Mouse (Mus musculus) T-cell, adult 2 months (primary cell): ENCODE results near the gene Shld2.

Experiments
- DNase-seq: peaks from one replicate; pipeline ENCODE4 v3.0.0; 2022; ENCODE audit warnings: low spot score

The Shld2 gene

GRCm38 (mm10) chr14:34310234-34310965, at the start of gene Shld2, which contains the start of gene Glud1:
TSS of gene Shld2 (minus strand) at chr14:34310493.
TSS of gene Glud1 (plus strand) at chr14:34310727.
- DNase-seq, result peak; percentile 87

GRCm38 (mm10) chr14:34359676-34360244, 49.5 kb upstream of the Shld2 start:
- no peak for DNase-seq

GRCm38 (mm10) chr14:34357671-34358455, 47.6 kb upstream of the Shld2 start:
- no peak for DNase-seq

GRCm38 (mm10) chr14:34355301-34355700, 45.0 kb upstream of the Shld2 start, which contains the start of gene Fam25c:
TSS of gene Fam25c (minus strand) at chr14:34355433.
- DNase-seq, result no peak

GRCm38 (mm10) chr14:34354456-34354855, 44.2 kb upstream of the Shld2 start:
- no peak for DNase-seq

- no peak for DNase-seq
These were observed 43.0 kb upstream of the Shld2 start for GRCm38 (mm10) chr14:34353326-34353725.

GRCm38 (mm10) chr14:34352523-34352922, 42.2 kb upstream of the Shld2 start:
- no peak for DNase-seq

GRCm38 (mm10) chr14:34351660-34352059, 41.4 kb upstream of the Shld2 start:
- no peak for DNase-seq

- DNase-seq, result no peak
These were observed 38.7 kb upstream of the Shld2 start for GRCm38 (mm10) chr14:34349007-34349406.

GRCm38 (mm10) chr14:34348301-34348700, 38.0 kb upstream of the Shld2 start:
- no peak for DNase-seq

GRCm38 (mm10) chr14:34347084-34347483, 36.8 kb upstream of the Shld2 start:
- no peak for DNase-seq

- DNase-seq, result no peak
These were observed 35.7 kb upstream of the Shld2 start for GRCm38 (mm10) chr14:34345771-34346566.

GRCm38 (mm10) chr14:34344361-34344760, 34.1 kb upstream of the Shld2 start:
- DNase-seq, result no peak

GRCm38 (mm10) chr14:34343078-34343477, 32.8 kb upstream of the Shld2 start:
- no peak for DNase-seq

- DNase-seq, result no peak
These were observed 31.7 kb upstream of the Shld2 start for GRCm38 (mm10) chr14:34341993-34342392.

- no peak for DNase-seq
These were observed 29.2 kb upstream of the Shld2 start for GRCm38 (mm10) chr14:34339446-34339845.

GRCm38 (mm10) chr14:34332476-34332875, 22.2 kb upstream of the Shld2 start:
- no peak for DNase-seq

GRCm38 (mm10) chr14:34331886-34332285, 21.6 kb upstream of the Shld2 start:
- DNase-seq, result no peak

GRCm38 (mm10) chr14:34330657-34331158, 20.4 kb upstream of the Shld2 start:
- no peak for DNase-seq

GRCm38 (mm10) chr14:34327618-34328017, 17.3 kb upstream of the Shld2 start:
- DNase-seq, result no peak

- no peak for DNase-seq
These were observed 16.3 kb upstream of the Shld2 start for GRCm38 (mm10) chr14:34326606-34327005.

- no peak for DNase-seq
These were observed 13.3 kb upstream of the Shld2 start for GRCm38 (mm10) chr14:34323576-34324085.
